Mouse (Mus musculus) gastrocnemius, adult 2 months (tissue): ENCODE results near the gene Smg5. TPM values are rescaled to one million over a fixed set of nuclear protein-coding genes. Genes with fewer than 3 reads are reported as not detected.

Experiments
- DNase-seq: peaks from one replicate; pipeline ENCODE4 v3.0.0; 2022
- H3K27ac ChIP-seq: fragments of 200-600 bp; 2 replicates; pipeline ENCODE4 v1.8.1; 2022; ENCODE audit warnings: mild to moderate bottlenecking
- H3K4me3 ChIP-seq: fragments of 200-600 bp; 2 replicates; pipeline ENCODE4 v1.8.1; 2022; ENCODE audit warnings: mild to moderate bottlenecking, moderate library complexity
- CTCF ChIP-seq: fragments of 200-600 bp; IDR thresholded peaks from 2 replicates; pipeline ENCODE4 v1.8.1; 2022; ENCODE audit warnings: antibody characterized with exemption, mild to moderate bottlenecking, moderate library complexity
- intact Hi-C: fragments of 180-260 bp; cut with DNase I; formaldehyde crosslinking; loops from one replicate; pipeline ENCODE4 v1.15.1; 2025
- total RNA-seq, 2 experiments: library from RNA; stranded (reverse); gene quantifications; 2 replicates each; pipeline ENCODE4 v1.2.3; 2021

The Smg5 gene
- total RNA-seq, 2 experiments from 2014 or later, result 38.1 to 48.2 TPM

DNA sequence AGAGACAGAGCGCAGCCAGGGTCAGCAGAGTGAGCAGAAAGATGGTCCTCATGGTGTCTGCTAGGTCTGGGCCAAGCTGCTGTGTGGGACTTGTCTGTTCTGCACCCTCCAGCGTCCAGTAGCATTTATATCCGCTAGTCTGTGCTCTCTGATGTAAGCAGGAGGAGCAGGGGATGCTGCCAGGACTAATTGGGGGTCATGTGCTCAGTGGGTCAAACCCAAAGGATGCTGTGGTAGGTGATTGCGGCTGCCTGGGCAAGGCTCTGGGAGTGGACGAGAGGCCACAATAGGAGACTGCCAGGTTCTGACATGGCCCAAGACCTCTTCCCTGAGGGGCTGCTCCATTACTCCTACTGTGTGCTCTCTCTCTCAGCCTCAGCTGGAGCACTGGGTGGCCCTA lies 48.3 kb downstream of the Smg5 start, which contains the start of gene Bglap:
Gene Bglap (minus strand): TSS at position 101 of the 400 bp plus-strand sequence.
- no peak within 1 kb of the TSS for H3K4me3 ChIP-seq
- intact Hi-C loops, result no loop called here
- TF ChIP-seq CTCF, result no peak
- H3K27ac ChIP-seq, result no peak within 1 kb of the TSS
- DNase-seq, result no peak

DNA sequence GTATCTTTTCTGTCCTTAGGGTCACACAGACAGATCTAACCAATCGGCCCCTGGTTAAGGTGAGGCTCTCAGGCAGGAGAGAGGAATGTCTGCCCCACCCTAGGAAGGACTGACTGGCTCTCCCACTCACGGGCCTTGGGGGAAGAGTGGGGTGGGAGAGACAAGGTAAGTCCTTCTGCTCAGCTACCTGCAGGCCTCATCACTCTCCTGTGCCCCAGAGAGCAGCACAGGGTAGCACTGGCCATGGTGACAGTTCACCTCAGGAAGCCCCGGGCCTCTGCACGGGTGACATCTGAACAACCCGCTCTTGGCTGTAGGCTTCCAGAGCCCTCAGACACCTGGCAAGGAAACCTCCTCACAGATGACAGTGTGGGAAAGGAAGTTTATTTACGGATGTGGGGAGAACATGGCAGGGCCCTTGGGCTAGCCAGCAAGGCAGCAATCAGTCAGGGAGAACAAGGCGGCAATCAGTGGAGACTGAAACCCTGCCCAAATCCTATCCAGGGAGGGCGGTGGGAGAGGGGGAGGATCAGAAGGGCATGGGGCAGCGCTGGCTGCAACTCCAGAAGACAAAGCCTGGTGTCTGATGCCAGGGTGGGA lies 57.8 kb downstream of the Smg5 start:
- Histone ChIP-seq H3K4me3 (no peak overlapping the region), H3K27ac (no peak overlapping the region)
- intact Hi-C loops, result no loop called here
- DNase-seq, result no peak
- TF ChIP-seq CTCF, result no peak

DNA sequence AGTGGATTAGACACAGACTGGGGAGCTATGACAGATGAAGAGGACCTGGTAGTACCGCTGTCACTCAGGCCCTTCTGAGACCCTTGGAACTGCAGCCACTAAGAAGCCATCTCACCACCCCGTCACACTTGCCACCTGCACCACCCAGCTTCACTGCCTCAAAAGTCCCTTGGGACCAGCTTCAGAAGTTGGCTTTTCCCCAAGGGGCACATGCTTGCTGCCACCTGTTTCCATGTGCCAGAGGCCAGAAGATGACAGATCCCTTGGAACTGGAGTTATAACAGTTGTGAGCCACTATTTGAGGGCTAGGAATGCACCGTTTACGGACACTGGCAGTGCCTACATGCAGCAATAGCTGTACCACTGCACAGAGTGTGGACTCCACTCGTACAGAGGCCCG lies 59.2 kb downstream of the Smg5 start:
- intact Hi-C loops, result no loop called here
- no peak for TF ChIP-seq CTCF
- no peak for DNase-seq
- H3K27ac ChIP-seq, result no peak overlapping the region
- H3K4me3 ChIP-seq, result no peak overlapping the region

DNA sequence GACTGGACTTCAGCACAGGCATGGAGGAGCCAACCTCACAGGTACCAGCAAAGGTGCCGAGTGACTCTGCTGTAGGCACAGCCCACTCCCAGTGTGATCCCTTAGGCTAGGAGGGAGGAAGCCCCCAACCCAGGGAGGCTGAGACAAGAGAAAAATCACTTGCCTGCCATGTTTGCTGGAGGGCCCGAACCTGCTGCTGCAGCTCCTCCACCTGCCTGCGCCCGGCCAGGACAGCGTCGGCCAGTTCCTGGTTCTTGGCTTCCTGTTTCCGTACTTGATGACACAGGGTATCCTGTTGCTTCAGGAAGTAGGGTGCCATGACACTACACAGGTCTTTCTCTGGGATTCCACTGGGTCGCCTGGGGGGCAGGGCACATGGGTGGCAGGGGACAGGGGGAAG lies 59.7 kb downstream of the Smg5 start:
- H3K4me3 ChIP-seq, result no peak overlapping the region
- intact Hi-C loops, result no loop called here
- no peak for TF ChIP-seq CTCF

DNA sequence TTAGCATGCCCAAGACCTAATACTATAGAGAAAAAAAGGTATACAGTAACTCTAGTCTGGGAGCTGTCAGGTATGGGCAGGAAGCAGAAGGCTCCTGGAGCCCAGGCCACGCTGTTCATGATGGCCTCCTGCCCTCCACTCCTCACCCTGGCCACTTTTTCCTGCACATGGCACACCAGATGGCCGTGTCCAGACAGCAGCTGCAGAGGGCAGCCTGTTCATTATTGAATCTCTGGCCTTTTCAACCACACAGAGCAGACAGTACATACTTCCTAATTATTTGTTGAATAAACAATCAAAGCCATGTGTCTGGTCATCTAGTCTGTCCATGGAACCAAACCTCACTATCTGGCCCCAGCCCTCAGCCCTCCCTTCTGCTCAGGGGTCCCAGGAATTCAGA lies 62.6 kb downstream of the Smg5 start:
- Histone ChIP-seq H3K4me3 (no peak overlapping the region), H3K27ac (no peak overlapping the region)
- no peak for DNase-seq
- TF ChIP-seq CTCF, result no peak
- intact Hi-C loops, result no loop called here

More for the DNA sequence above, 59.7 kb downstream of the Smg5 start:
- DNase-seq, result no peak
- H3K27ac ChIP-seq, result no peak overlapping the region

DNA sequence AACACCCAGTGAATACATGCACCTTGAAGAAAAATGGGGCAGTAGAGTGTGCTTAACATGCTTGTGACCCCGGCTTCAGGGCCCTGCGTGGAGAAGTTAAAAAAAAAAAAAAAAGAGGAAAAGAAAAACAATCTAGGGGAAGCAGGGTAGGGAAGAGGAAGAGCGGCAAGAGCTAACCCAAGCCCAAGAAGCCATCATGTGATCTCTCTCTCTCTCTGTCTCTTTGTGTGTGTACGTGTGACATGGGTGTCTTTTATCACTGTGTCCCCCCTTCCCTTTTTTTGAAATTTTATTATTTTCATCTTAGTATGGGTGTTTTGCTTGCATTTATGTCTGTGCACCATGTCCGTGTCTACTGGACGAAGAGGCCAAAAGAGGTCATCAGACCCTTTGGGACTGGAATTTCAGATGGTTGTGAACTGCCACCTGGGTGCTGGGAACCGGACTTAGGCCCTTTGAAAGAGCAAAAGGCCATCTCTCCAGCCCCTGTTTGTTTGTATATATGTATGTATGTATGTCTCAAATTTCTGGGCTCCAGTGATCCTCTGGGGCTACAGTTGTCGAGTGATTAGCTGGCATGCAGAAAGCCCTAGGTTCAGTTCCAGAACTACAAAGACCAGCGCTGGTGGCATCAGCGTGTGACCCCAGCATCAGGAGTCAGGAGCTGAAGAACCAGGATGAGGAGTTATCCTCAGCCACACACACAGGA lies 67.6 kb downstream of the Smg5 start:
- intact Hi-C loops, result no loop called here
- TF ChIP-seq CTCF, result no peak
- H3K27ac ChIP-seq, result no peak overlapping the region

DNA sequence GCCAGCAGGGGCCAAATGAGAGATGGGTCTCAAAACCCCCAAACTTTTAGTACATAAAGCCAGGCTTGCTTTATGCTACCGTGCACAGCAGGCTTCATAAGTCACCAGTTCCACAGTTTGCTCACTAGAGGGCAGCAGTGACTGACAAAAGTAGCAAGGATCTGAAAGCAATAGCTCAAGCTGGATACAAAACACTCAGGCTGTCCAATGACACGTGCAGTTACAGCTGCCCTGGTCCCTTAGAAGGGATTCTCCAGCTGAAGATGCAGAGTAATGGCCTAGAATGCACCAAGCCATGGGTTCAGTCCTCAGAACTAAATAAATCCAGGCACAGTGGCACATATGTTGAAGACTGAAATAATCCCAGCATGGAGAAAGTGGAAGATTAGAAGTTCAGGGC lies 71.0 kb downstream of the Smg5 start:
- intact Hi-C loops, result loop anchor here (1.0 to 5.0 kb wide), 2 partner anchors 60 to 120 kb away; no protein-coding TSS in a partner anchor
- TF ChIP-seq CTCF, result peak; percentile 92
- Histone ChIP-seq H3K27ac (peak overlapping the region; percentile 21; the same call in 1 of the 2 replicates), H3K4me3 (no peak overlapping the region)
- peak; percentile 64 for DNase-seq

More for the DNA sequence above, 67.6 kb downstream of the Smg5 start:
- DNase-seq, result no peak
- H3K4me3 ChIP-seq, result no peak overlapping the region

DNA sequence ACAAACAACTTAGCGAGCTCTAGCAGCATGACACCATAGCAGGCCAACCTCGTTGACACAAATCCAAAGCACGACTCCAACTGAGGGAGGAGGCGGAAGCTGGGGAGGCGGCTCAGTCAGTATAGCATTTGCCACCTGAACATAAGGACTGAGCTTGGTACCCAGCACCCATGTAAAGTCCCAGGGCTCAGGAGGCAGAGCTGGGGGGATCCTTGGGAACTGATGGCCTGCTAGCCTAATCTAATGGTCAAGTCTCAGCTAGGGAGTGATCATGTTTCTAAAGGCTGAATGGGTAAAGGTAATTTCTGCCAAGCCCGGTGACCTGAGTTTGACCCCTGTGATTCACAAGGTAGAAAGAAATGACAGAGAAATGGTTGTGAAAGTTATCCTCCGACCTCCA lies 71.5 kb downstream of the Smg5 start:
- no peak for TF ChIP-seq CTCF
- Histone ChIP-seq H3K27ac (peak overlapping the region; percentile 21; the same call in 1 of the 2 replicates), H3K4me3 (no peak overlapping the region)
- intact Hi-C loops, result loop anchor here (1.0 to 5.0 kb wide), 2 partner anchors 60 to 120 kb away; no protein-coding TSS in a partner anchor
- DNase-seq, result no peak

DNA sequence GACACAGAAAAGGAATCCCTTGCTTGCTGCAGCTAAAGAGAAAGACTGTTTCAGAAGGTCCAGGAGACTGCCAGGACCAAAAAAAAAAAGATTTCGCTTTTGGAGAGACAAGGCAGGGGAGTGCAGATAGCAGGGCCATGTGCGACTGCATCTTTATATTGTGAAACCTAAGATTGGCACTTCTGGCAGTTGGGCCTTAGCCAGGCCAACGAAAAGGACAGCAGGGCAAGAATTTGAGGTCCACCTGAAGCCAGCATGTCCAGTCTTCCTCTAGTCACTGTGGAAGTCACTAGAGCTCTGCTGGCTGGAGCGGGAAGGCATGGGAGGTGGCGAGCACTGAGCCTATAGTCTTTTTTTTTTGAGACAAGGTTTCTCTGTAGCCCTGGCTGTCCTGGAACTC lies 72.9 kb downstream of the Smg5 start:
- intact Hi-C loops, result loop anchor here (5.0 kb wide), 1 partner anchor 118 kb away; no protein-coding TSS in a partner anchor
- TF ChIP-seq CTCF, result no peak
- DNase-seq, result no peak
- H3K4me3 ChIP-seq, result peak overlapping the region; percentile 82
- peak overlapping the region; percentile 99 for H3K27ac ChIP-seq

DNA sequence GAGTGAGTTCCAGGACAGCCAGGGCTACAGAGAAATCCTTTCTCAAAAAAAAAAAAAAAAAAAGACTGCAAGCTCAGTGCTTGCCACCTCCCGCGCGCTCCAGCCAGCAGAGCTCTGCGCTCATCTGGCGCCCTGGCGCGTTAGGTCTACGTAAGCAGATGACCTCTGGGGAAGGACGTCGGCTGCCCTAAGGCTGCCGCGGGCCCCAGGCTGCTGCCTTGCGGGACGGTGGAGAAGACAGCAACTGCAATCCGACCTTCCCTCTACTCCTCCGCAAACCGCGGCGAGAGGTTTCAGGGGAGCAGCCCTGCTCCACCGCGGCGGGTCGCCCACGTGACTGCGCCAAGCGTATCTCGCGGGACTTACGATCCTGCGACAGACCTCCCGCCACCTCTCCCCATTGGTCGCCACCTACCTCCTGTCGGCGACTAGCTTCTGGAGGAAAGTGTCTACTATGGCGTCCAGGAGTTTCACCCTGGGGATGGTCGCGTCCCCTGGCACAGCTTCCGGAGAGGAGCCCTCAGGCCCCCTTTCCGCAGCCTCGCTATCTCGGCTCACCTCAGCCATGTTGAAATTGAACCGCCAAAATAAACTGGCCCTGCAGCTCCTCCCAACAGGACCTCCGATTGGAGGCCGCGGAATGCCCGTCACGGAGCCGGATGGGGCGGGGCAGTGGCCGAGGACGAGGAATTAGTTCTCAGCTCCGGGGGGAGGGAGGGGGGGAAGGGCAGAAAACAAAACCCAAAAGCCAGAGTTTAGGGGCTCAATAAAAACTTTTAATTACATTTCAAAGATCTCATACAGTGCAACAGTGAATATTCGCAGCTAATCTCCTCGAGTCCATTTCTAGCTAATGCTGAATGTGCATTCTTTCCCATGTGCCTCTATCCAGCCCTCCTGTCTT lies 73.9 kb downstream of the Smg5 start, which contains the start of gene Pmf1:
Gene Pmf1 (minus strand): TSS at position 591 of the 904 bp plus-strand sequence.
- TF ChIP-seq CTCF, result no peak
- intact Hi-C loops, result loop anchor here (2.0 to 5.0 kb wide), 2 partner anchors 17 to 117 kb away; no protein-coding TSS in a partner anchor
- peak within 1 kb of the TSS; percentile 82 for H3K4me3 ChIP-seq
- DNase-seq, result peak; percentile 97
- H3K27ac ChIP-seq, result peak within 1 kb of the TSS; percentile 99

DNA sequence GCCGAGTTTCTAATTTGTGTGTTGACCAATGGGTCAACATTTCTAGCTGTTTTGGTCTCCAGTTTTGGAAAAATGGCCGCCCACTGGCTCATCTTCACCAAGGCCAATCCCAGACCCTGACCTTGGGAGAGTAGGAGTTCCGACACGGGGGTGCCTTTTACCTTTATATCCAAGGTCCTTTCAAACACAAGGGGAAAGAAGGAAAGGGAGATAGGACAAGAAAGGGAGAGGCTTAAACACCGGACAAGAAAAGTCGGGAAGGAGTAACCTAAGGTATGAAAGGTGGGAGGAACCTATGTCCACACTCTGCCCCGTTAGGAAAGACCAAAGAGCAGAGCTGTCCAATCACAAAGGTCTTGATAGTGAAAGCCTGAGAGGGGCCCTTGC lies 74.6 kb downstream of the Smg5 start:
- no peak for DNase-seq
- Histone ChIP-seq H3K27ac (peak overlapping the region; percentile 99), H3K4me3 (peak overlapping the region; percentile 82)
- TF ChIP-seq CTCF, result no peak
- intact Hi-C loops, result loop anchor here (2.0 kb wide), 1 partner anchor 16 kb away; no protein-coding TSS in a partner anchor

DNA sequence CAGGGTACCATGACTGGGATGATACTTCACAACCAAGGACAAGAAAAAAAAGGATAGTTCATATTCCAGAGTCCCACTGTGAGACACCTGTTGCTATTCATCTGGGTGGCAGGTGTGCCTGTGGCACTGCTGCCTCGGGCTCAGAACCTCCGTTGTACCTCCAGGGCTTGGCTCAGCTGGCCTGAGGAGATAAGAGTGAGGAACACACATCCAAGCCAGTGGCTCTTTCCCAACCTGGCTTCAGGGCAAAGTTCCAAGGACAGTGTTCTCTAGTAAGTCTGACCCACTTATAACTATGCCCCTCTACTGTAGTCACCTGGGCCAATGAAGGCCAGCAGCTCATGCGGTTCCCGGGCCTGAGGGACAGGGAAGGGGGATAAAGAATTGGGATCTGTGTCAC lies 75.6 kb downstream of the Smg5 start:
- intact Hi-C loops, result loop anchor here (2.0 kb wide), 1 partner anchor 15 kb away; no protein-coding TSS in a partner anchor
- no peak for DNase-seq
- Histone ChIP-seq H3K27ac (0 out of 2 replicates have a peak overlapping the region, but pooled peaks have one; percentile 20), H3K4me3 (no peak overlapping the region)
- no peak for TF ChIP-seq CTCF

Other genes starting within 250 kb of the Smg5 start
- gene Mef2d, start 193.9 kb upstream of the Smg5 start, total RNA-seq, result 100 to 1,000 TPM; 173 to 184 TPM
- not detected for gene Rhbg, start 81.6 kb upstream of the Smg5 start, total RNA-seq
- under 1 TPM; 0.74 to 0.95 TPM for gene Gm38392, start 49.0 kb upstream of the Smg5 start, total RNA-seq
- gene Tsacc, start 39.3 kb upstream of the Smg5 start, total RNA-seq, result 1 to 10 TPM; 5.4 to 7.3 TPM
- 100 to 1,000 TPM in 1 of 2 experiments, 10 to 100 TPM in 1; 96.7 to 119 TPM for gene Cct3, start 39.1 kb upstream of the Smg5 start, total RNA-seq
- 10 to 100 TPM; 39.0 to 39.8 TPM for gene Glmp, start 11.2 kb upstream of the Smg5 start, total RNA-seq
- 1 to 10 TPM; 2.0 to 2.1 TPM for gene Tmem79, start 112 bp upstream of the Smg5 start, total RNA-seq
- under 1 TPM; 0.15 to 0.56 TPM for gene Paqr6, start 28.3 kb downstream of the Smg5 start, total RNA-seq
- not detected for gene Bglap3, start 36.5 kb downstream of the Smg5 start, total RNA-seq
- gene Bglap2, start 42.4 kb downstream of the Smg5 start, total RNA-seq, result not detected
- not detected for gene Bglap, start 48.2 kb downstream of the Smg5 start, total RNA-seq
- gene Pmf1, start 74.1 kb downstream of the Smg5 start, total RNA-seq, result 10 to 100 TPM; 16.2 to 19.7 TPM
- gene Slc25a44, start 88.9 kb downstream of the Smg5 start, total RNA-seq, result 10 to 100 TPM; 16.1 to 18.5 TPM
- gene Sema4a, start 124.9 kb downstream of the Smg5 start, total RNA-seq, result 1 to 10 TPM; 1.2 to 1.8 TPM
- 10 to 100 TPM; 67.5 to 82.5 TPM for gene Lmna, start 173.7 kb downstream of the Smg5 start, total RNA-seq
- gene Mex3a, start 196.1 kb downstream of the Smg5 start, total RNA-seq, result under 1 TPM; 0.15 to 0.20 TPM
- not detected for gene Rab25, start 212.0 kb downstream of the Smg5 start, total RNA-seq
- gene Lamtor2, start 216.8 kb downstream of the Smg5 start, total RNA-seq, result 100 to 1,000 TPM in 1 of 2 experiments, 10 to 100 TPM in 1; 70.9 to 104 TPM
- 10 to 100 TPM; 78.2 to 90.2 TPM for gene Ubqln4, start 217.5 kb downstream of the Smg5 start, total RNA-seq
- gene Ssr2, start 239.6 kb downstream of the Smg5 start, total RNA-seq, result 10 to 100 TPM; 41.1 to 54.8 TPM